Mouse (Mus musculus) adrenal gland, adult 2 months (tissue): Measurements from ENCODE around the gene Dnajc6. TPM values are rescaled to one million over a fixed set of nuclear protein-coding genes. Genes with fewer than 3 reads are reported as not detected.

Experiments used
- DNase-seq: peaks from one replicate; pipeline ENCODE4 v3.0.0; 2021
- polyA plus RNA-seq: library from polyadenylated mRNA; depleted of rRNA; stranded (reverse); fragments of >200 nt; gene quantifications from 2 replicates; pipeline ENCODE4 v1.2.3, GENCODE M21; 2012
- total RNA-seq, 2 experiments: library from RNA; stranded (reverse); gene quantifications; 2 replicates each; pipeline ENCODE4 v1.2.3; 2021

Gene Dnajc6
- total and polyA plus RNA-seq, 3 experiments = 0.91 to 6.1 (median 3.3) TPM

DNA sequence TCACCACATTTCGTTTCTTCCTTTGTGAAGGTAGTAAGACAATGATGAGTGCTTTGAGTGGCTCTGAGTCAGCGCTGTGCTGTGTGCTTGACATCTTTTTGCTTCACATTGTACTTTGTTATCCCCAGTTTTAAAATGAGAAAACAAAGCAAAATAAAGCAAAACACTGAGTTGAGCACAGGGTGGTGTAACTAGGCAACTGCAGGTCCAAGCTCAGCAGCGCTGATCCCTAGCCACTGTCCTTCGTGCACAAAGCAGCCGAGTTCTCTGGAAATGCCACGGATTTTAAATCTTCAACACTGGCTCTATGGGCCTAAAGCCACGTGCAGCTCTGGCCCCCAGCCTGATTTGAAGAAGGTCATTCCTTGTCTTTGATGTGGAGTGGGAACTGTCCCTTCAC, 72.6 kb downstream of the Dnajc6 start:
- DNase-seq = peak; percentile 10

DNA sequence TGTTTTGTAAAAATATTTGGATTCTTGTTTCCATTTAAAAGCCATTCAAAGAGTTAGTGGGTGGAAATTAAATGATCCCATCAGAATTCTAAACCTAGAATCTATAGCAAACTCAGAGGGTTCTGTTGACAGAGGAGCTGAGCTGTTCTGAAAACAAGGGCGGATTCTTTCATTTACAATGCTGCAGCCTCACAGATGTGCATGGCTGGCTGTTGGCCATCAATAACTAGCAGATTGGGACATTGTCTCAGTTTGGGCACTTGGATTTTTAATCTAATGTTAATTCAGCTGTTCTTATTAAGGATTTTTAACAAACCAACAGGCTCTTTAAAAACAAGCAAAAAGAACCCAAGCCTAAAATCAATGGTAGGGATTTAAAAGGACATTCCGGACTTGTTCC, 75.7 kb downstream of the Dnajc6 start:
- DNase-seq = no peak

- no peak for DNase-seq
Observed at GRCm38 (mm10) chr4:101575307-101575706, 78.9 kb downstream of the Dnajc6 start.

GRCm38 (mm10) chr4:101578720-101579119, 82.3 kb downstream of the Dnajc6 start:
- no peak for DNase-seq

DNA sequence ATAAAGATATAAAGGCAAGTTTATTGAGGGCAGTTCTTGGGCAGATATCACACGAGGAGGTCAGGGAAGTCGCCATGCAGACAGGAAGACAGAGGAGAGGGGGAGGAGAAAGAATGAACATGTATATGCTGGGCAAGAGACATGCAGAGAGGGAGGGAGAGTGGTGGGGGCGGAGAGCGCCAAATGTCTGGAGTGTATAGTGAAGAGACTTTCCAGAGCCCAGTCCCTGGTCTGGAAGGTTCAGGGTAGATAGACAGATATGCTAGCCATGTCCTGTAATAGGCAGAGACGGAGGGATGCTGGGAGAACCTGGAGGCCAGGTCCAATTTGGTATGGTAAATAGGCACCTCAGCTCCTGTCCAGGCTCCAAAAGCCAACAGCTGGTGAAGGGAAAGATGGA, 83.1 kb downstream of the Dnajc6 start:
- no peak for DNase-seq

- no peak for DNase-seq
Observed at GRCm38 (mm10) chr4:101581156-101581555, 84.7 kb downstream of the Dnajc6 start.

- no peak for DNase-seq
Observed at GRCm38 (mm10) chr4:101582882-101583281, 86.4 kb downstream of the Dnajc6 start.

- no peak for DNase-seq
Observed at GRCm38 (mm10) chr4:101584524-101585454, 88.3 kb downstream of the Dnajc6 start.

- DNase-seq = no peak
Observed at GRCm38 (mm10) chr4:101585455-101586184, 89.2 kb downstream of the Dnajc6 start.

- no peak for DNase-seq
Observed at GRCm38 (mm10) chr4:101588932-101589331, 92.5 kb downstream of the Dnajc6 start.

GRCm38 (mm10) chr4:101589771-101590170, 93.3 kb downstream of the Dnajc6 start:
- no peak for DNase-seq

- no peak for DNase-seq
Observed at GRCm38 (mm10) chr4:101591400-101591799, 95.0 kb downstream of the Dnajc6 start.

GRCm38 (mm10) chr4:101592466-101592865, 96.0 kb downstream of the Dnajc6 start:
- DNase-seq = no peak

DNA sequence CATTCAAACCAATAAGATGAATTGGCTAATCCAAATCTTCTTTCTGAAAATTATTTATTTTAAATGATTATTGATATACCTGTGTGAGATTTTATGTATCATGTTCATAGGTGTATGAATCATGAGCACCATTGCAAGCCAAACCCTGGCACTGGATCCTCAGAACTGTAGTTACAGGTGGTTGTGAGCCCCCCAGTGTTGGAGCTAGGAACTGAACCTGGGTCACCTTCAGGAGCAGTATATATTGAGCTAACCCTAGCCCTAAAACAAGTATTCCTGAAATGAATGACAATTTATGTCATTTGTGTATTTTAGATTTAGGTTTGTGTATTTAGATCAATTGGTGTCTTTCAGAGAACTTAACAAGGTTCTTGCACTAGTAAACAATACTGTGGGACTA, 105.3 kb downstream of the Dnajc6 start:
- DNase-seq = no peak

DNA sequence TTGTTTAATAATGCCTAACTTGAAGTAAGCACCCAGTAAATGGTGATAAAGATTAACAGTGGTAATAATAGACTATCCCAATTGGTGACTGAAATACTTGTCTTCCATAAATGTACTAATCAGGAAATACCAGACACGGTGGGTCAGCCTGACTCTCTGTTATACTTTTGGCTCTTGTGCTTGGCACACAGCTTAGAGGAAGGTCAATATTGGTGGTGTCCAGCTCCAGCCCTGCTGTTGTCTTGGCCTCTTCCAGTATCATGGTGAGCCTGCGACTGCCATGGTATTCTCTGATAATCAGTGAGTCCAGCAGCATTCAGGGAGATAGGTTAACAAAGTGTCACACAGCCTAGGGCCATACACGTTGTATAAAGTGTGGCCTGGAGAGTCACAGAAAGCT, 107.2 kb downstream of the Dnajc6 start:
- no peak for DNase-seq

DNA sequence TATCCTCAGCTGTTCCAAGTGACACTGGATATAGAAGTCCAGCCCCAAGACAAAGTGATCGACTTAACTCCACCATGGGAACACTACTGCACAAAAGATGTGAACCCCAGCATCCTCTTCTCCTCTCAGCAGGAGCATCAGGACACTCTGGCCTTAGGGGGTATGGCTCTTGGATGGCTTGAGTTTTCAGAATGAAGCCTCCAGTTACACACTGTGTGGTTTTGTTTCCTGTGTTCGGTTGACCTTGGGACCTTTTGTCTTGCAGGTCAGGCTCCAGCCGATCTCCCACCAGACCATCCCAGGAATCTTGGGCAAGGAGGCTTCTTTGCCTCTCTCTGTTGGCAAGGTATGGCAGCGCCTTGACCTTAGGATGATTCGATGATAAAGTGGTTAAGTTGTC, 120.1 kb downstream of the Dnajc6 start:
- DNase-seq = no peak

- no peak for DNase-seq
Observed at GRCm38 (mm10) chr4:101617742-101618141, 121.3 kb downstream of the Dnajc6 start.

DNA sequence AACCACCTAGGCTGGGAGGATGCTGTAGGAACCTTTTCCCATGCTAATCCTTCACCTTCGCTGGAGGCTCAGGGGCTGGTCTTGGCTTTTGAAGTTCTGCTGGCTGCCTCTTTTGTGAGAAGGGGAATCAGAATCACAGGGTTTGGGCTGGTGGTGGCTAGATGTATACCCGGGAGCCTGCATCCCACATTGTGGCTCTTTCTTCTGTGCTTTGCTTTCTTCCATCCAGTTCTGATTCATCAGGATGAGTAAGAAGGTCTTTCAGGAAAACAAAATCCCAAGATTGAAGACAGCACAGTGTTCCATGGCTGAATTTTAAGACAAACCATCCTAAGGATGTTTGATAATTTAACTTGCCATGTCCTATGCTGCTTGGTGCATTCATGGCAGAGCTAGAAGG, 123.8 kb downstream of the Dnajc6 start:
- DNase-seq = no peak

GRCm38 (mm10) chr4:101621241-101621640, 124.8 kb downstream of the Dnajc6 start:
- DNase-seq = no peak

GRCm38 (mm10) chr4:101625278-101625677, 128.8 kb downstream of the Dnajc6 start:
- no peak for DNase-seq

DNA sequence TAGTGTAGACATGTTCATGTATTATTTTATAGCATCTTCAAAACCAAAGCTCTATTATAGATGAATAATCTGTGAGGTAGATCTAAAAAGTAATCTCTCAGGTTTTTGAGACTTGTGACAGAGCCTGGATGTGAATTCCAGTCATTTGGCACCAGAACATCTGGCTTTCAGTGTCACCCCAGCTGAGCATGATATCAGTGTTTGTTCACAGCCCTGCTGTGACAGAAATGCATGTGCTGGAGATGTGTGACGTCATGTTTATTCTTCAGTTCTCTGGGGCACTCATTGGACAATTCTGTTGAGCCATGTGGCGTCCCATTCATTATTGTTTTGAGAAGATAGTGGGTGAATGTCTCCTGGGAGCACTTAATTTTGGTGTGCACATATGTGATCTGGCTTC, 139.1 kb downstream of the Dnajc6 start:
- no peak for DNase-seq

DNA sequence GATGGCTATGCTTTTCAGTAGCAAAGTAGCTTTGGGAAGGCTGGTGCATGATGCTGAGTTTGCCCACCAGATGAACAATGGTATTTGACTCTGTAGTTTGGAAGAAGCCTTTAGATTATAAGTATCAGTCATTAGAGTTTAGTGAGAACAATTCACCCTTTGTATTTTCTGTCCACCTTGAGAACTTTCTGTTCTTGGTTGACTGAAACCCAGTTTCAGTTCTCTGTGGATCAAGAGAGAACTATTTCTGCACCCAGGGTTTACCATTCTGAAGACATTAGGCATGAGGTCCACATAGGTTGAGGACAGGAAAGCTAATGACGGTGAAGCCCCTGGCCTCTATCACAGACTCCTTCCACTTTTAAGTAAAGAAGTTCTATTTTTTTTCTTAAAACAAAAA, 141.0 kb downstream of the Dnajc6 start:
- no peak for DNase-seq

DNA sequence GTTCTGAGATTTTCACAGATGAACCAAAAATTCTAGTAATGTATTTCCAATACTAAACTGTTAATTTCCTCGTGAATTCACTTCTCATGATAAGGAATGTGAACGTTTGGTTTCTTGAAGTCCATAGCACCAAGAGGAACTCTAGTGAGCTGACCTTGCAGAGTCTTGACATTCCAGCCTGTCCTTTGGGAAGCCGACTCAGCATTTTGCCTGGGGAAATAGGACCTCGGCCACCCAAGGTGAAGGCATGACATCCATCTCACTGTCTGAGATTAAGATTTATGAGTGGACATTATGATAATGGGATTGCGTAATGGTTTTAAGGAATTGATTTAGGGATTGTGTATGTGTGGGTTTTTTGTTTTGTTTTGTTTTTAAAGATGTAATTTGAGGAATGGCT, 144.2 kb downstream of the Dnajc6 start:
- no peak for DNase-seq
